Mouse (Mus musculus) CD4-positive helper T cell, adult 2 months (primary cell): Measurements from ENCODE around the gene Tsg101.
"Not testable (repeated sequence)": the region's sequence is repeated elsewhere in the genome, so short reads cannot be mapped to it uniquely, and the experiment has no call there.

Source experiments
- DNase-seq: peaks from one replicate; pipeline ENCODE4 v3.0.0-alpha.2; 2012; ENCODE audit warnings: low read depth, missing footprints, low spot score

Gene Tsg101

DNA sequence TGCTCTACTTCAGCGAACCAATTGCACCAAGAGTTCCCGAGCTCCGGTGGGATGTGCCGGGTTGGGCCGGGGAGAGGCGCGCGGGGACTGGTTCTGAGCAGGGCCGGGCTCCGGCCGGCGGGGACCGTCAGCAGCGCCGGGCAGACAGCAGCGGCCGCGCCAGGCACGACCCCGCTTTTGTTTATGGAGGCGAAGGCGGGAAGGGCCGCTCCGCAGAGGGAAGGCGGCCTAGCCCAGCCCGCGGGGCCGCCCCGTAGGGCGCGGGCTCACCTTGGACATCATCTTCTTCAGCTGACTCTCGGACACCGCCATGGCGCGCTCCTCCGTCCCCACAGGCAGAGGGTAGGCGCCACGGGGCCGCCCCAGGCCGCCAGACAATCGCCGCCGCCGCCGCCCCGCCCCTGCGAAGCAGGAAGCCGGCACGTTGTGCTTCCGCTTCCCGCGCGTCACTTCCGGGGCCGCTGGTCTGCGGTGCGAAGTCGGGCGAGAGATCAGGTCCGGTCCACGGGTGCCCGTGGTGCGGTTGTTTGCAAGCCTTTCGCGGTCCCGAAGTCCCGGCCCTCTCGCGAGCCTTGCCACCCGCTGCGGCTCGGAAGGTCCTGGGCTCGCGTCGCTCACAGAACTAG lies at the start of gene Tsg101:
Gene Tsg101 (minus strand): TSS at position 419 of the 626 bp plus-strand sequence.
- peak; percentile 93 for DNase-seq

DNA sequence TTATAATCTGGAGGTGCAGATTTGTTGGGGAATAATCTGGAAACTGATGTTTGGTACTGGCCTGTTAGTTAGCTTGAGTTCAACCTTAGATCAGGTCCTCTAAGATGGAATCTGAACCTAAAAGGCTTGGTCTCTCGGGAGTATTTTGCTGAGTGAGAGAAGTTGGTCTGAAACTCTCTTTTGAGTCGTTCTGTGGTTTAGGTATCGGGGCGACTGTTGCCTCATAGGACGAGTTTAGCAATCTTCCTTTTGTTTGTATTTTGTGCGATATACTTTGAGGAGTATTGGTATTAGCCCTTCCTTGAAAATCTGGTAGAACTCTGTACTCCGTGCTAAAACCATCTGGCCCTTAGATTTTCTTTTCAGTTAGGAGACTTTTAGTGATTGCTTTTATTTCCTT lies 44.3 kb upstream of the Tsg101 start:
- DNase-seq, result no peak

DNA sequence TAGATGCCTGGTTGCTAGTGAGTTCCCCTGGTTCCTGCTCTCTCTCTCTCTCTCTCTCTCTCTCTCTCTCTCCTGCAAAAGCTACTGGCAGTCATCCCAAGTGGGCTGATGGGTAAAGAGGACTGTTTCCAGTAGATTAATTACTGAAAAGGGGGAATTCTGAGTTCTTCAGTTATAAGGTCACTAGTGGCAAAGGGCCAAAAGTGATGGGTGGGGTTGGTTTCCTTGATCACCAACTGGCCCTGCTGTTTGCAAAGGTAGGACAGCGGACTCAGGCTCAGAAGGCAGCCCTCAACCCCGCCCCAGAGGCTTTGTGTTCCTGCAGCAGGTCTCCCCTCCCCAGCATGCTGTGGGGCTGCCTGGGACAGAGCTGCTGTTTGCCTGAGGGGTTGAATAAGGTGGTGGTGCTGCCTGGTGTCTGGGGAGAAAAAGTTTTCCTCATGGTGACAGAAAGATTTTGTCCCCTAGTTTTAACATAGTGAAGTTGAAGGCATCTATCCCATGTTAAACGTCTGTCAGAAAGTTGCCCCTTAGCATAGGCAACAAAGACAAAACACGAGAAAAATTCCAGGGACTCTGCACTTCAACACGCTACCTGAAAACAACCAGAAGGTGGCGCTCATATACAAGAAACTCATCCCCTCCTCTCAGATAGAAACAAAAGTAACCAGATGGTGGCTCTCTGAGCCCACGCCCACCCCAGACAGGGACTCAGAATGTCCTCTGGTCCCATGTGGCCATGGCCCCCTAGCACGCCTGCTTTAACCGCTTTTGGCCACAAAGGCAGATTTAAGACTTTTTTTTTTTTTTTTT lies 43.2 kb upstream of the Tsg101 start:
- DNase-seq, result peak; percentile 76

DNA sequence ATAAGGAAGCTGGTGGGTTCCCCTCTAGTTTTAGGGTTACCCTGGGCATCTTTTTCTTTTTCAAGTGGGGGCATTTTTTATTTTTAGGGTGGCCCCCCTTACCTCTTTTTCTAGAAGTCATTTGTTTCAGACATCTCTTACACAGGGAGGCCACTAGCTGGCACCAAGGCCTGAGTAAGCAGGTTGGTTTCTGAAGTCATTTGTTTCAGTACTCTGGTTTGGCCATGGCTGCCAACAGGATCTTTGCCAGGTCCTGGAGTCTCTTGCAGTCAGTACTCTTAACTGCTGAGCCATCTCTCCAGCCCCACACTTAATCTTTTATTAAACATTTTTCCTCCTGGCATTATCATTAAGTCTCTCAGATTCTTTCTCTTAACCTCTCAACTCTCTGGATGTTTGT lies 42.4 kb upstream of the Tsg101 start:
- DNase-seq, result no peak

DNA sequence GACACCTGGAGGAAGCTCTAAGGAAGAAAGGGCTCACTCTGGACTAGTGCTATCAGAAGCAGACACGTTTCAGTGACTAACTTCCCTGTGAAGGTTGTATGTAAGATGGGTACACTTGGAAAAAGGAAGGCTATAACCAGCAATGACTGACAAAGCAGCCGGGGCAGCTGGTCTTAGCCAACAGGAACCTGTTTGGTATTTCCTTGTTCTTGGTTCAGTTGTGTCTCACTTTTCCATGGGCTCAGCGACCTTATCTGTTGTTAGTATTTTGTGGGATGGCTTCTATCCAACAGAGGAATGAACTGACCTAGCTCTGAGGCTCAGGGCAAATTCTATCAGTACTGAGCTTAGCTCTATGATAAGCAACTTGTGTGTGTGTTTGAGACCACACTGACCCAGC lies 41.2 kb upstream of the Tsg101 start:
- no peak for DNase-seq

DNA sequence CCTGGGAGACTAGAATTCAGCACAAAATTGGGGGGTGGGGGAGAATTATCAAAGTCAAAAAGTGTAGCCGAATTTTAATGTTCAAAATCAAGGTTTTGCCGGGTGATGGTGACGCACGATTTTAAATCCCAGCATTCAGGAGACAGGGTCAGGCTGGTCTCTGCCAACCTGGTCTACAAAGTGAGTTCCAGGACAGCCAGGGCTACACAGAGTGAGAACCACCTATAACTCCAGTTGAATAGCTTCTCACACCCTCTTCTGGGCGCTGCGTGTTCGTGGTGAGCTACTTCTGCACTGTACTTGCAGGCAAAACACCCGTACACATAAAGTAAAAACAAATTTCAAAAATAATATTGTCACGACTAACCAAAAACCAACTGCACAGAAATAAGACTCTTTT lies 39.1 kb upstream of the Tsg101 start:
- no peak for DNase-seq

DNA sequence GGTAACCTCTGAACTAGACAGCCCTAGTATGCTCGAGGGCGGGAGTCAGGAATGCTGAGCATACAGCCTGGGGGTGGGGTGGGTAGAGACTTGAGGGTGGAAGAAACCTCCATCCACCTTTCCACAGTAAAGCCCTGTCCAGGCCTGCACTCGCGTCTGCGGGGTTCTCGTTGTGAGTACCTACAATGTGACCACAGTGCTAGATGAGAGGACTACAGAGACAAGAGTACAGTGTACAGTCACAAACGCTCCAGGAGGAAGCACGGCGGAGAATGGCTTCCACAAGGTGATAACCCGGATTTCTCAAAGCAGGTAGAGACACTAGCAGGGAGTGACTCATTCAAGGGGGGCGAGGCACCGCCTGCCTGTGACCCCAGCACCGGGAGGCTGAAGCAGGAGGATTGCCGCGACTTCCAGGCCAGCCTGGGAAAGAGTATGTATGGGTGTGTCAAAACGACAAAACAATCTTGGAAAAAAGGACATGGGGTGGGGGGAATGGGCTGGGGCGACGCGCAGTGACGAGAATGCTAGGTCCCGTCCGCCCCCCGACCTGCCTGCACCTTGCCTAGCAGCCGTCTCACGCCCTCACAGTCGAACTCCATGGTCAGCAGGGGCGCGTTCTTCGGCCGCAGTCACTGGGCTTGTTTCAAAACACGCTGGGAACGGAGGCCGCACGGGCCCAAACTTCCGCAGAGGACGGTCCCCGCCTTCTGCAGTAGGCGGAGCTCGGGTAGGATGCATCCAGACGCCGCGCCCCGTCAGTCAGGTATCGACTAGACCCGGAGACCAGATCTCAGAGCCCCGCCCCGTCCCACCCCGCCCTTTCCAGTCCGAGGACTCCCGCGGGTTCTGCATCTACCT lies 38.3 kb upstream of the Tsg101 start, which contains the start of gene Uevld:
Gene Uevld (minus strand): TSS at position 697 of the 861 bp plus-strand sequence.
- DNase-seq, result peak; percentile 92

DNA sequence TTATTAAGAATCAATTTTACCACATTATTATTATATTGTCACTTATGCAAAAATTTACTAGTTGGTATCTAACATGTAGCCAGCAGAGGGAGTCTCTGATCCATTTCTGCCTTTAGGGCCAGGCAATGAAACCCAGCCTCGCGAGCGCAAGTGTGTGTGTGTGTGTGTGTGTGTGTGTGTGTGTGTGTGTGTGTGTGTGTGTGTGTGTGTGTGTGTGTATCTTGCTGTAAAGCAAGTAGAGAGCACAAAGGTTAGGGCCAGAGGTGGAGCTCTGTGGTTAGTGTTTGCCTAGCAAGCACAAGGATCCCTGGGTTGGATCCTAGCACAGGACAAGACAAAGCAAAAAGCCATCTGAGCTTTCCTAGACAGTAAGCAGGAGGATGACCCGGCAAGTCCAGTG lies 16.1 kb upstream of the Tsg101 start:
- peak; percentile 49 for DNase-seq

DNA sequence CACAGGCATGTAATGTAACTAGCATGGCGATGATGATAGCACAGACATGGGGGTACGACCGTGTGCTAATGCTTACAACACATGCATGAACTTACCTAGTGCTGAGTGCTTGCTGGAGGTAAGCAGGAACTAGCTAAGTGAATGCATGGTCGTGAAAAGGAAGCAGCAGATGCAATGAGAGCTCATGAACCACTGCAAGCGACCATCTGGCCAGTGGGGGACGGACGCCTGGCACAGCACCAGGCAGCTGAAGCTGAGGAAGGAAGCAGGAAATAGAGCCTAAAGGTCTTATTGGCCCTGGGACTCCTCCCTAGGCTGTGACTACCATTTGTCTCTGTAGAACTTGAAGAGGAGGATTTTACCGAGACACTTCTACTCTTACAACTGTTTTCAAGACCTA lies 15.0 kb upstream of the Tsg101 start:
- no peak for DNase-seq

DNA sequence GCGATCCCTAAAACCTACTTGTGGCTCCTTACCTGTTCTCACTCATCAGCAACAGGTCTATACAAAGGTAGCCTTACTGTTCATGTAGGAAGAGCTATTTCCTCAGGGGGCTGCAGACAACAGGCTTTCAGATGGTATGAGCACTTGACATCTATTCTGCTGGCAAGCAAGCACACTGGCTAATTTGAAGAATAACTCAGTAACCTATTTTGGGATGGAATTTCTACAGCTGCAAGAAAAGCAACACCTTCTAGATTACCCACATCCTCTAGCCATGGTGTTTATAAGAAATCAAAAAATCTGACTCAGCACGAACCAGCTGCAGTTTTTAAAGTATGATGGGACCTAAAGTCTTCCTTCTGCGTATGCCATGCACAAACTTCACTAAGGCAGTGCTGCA lies 11.6 kb upstream of the Tsg101 start:
- no peak for DNase-seq

DNA sequence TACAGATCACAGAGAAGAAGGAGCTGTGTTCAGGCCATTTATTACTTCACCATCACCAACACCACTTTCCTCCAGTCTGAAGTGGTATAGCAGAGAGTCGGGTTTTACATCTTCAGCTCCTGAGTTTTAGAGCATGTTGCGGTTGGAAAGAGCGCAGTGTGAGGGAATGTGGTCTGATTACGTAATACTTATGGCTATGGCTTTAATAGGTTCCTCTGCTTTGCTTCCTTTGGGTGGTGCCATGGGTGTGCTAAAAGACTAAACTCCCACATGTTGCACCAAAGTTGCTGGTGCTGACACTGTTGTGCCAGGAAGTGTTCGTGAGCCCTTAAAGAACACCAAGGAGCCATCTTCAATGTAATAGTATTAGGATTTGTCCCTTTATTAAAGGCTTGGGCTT lies 8.5 kb upstream of the Tsg101 start:
- no peak for DNase-seq

DNA sequence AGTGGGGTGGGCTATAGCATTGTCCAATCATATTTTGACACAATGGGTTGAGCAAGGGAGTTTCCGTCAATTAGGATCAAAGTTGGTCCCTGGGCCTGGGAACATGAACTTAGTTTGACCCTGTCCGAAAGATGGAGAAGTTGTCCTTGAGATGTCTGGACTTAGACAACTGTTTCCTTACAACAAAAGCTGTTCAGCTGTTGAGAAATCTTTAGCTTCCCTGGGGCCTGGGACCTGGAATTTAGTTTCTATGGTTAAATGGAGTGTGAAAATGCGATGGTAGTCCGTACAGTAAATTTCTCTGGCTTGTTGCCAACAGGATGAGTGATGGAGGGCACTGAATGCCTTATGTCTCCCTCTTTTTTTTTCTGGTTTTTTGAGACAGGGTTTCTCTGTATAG lies 2.3 kb upstream of the Tsg101 start:
- DNase-seq, result no peak

DNA sequence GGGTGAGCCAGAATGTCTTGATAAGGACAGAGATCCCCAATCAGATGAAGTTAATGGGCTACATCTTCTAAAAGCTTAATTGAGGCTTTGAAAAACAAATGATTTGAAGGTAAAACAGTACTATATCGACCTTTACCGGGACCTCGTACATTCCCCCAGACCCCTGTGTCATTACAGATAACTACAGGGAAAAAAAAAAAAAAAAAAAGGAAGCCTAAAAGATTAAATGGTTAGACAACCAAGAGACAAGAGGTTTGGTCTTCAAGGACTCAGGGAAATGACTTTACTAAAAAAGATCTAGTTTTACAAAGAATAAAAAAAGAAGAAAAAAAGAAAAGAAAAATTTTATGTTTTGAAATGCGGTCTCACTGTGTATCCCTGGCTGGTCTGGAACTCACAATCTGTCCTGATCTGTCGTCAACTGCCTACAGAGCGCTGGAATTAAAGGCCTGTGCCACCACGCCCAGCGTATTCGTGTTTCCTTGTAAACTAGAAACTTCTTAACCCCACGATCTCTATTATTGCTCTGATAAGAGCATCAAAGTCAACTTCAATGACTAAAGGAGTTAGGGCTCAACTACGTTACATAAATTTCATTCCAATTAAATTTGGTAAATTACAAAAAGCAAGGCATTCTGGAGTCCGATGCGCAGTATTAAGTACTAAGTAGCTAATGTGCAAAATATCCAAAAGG lies 944 bp downstream of the Tsg101 start:
- DNase-seq, result peak; percentile 26

DNA sequence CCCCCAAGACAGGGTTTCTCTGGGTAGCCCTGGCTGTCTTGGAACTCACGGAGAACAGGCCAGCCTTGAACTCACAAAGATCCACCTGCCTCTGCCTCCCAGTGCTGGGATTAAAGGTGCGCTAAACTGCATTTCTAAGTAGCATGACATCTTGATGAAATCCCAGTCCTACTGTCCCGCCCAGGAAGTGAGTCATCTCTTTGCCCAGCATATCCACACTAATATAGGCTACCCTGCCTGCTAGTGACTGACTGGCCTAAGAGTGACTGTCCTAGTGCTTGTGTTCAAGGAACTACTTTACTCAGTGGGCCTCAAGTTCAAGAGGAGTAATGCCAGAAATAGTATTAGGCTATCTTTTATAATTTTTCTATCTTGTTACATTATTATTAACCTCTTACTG lies 3.4 kb downstream of the Tsg101 start:
- no peak for DNase-seq

DNA sequence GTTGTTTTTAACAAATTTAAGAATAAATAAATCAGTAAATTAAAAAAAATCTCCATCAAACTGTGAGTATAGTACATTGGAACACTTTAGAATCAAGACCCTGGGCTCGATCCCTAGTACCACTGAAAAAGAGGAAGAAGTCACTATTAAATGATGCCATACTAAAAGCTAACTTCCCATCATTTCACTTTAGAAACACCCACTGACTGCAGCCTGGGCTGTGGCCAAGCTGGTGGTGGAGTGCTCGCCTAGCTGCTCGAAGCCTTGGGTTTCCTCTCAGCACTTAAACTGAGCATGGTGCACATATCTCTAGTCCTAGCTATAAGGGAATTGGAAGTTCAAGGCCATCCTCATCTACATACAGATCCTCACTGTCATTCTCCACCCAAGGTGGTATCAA lies 8.5 kb downstream of the Tsg101 start:
- DNase-seq, result no peak

DNA sequence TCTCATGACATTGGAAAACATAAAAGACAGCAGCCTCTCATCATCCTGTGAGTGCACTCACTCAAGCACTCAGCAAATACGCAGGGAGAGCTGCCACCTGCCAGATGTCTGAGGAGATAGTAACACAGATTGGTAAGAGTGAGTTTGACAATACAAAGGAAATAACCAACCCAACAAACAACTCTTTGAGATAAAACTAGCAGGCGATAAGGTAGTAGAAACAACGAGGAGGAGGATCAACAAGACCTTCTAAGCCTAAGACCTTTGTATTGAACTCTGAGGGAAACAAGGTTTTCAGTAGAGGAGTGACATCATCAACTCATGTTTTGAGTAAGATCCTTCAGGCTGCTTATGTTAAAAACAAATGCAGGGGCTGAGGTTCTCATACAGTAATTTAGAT lies 20.4 kb downstream of the Tsg101 start:
- peak; percentile 74 for DNase-seq

DNA sequence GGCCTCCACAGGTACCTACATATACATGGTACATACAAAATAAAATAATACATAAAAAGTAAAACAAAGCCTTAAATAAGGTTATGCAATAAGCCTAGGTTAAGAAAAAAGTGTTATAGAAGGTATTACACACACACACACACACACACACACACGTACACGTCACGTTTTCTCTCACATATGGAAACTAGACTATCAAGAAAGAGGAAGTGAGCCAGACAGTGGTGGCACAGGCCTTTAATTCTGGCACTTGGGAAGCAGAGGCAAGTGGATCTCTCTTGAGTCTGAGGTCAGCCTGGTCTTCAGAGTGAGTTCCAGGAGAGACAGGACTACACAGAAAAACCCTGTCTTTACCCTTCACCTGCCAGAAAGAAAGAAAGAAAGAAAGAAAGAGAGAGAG lies 24.3 kb downstream of the Tsg101 start:
- DNase-seq, result no peak

DNA sequence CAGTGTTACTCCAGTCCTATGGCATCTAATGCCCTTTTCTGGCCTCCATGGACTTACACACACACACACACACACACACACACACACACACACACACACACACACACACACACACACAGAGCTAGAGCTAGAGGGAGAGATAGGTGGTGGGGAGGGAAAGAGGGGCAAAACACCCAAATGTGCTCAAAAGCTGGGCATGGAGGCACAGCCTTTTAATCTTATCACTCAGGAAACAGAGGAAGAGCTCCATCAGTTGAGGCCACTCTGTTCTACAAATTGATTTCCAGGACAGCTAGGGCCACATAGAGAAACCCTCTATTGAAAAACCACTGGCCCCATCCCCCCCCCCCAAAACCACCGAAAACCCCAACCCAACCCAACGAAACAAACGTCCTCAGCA lies 36.5 kb downstream of the Tsg101 start:
- no peak for DNase-seq

DNA sequence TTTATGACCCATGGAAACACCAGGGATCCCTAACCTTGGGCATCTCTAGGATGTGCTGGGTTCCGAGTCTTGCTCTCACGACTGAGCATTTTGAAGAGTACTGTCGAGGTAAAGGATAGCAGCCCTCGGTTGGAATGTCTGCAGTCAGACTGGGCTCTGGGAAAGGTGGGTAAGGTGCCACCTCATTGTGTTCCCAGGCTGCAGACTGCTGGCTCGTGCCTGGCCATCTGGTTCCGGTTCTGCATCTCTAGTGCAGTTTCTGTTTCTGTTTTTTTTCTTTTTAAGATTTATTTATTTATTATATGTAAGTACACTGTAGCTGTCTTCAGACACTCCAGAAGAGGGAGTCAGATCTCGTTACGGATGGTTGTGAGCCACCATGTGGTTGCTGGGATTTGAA lies 37.8 kb downstream of the Tsg101 start:
- not testable (repeated sequence) for DNase-seq

DNA sequence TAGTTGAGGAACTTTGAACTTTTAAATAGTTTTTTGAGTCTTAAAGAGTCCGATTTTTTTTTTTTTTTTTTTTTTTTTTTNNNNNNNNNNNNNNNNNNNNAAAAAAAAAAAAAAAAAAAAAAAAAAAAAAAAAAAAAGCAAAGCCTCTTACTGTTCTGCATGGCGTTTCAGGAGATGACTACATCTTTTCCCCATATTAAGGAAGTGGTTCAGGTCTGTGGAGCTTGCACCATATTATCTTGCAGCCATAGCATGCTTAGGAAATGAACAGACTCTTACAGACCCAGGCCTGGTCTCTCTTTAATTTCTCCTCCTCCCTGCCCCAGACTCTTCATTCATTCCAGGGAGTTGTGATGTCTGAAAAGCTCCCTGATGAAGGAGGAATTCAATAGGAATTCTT lies 38.8 kb downstream of the Tsg101 start:
- no peak for DNase-seq

DNA sequence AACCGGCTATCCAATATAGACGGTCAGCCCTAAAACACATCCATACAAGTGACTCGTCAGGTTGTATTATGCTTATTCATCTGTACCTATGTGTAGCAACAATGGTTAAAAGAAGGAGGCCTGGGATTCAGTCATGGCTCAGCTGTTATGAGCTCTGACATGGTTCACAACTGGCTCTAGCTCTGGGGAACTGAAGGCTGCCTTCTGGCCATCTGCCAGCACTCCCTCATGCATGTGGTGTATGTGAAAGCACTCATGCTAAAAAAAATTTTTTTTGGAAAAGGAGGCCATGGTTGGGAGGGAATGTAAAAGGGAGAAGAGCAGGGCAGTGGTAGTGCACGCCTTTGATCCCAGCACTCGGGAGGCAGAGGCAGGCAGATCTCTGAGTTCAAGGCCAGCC lies 39.9 kb downstream of the Tsg101 start:
- no peak for DNase-seq

DNA sequence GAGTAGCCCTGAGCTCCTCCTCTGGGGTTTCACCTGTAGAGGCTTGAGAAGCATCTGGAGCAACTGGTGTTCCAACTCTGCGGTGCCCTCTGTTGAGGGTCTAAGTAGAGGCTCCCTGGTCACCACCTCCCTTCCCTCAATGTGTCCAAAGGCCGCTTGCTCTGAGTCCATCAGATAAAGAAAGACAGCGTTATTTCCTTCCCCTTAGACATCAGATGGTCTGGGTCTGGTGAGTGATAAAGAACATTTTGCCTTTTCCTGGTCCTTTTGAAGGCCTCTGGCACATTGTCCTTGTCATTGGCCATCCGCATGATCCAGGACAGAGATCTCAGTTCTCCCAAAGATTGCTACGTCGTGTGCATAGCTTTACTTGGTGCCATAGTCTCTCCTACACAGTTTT lies 42.5 kb downstream of the Tsg101 start:
- DNase-seq, result no peak
